Mouse (Mus musculus) mature B cell (primary cell): ENCODE results near the gene Rpl3.

ENCODE experiments used
- in situ Hi-C: fragments of 300-500 bp; cut with MboI; formaldehyde crosslinking; loops from 2 replicates; pipeline ENCODE4 v1.14.3; 2019

Gene Rpl3

GRCm38 (mm10) chr15:80035341-80035885 is 56.3 kb downstream of the Rpl3 start:
- in situ Hi-C loops: no loop called here

- in situ Hi-C loops: no loop called here
Measured at GRCm38 (mm10) chr15:80034913-80035312, 56.8 kb downstream of the Rpl3 start.

GRCm38 (mm10) chr15:80034366-80034765 is 57.3 kb downstream of the Rpl3 start:
- in situ Hi-C loops: no loop called here

GRCm38 (mm10) chr15:80031133-80031532 is 60.5 kb downstream of the Rpl3 start:
- in situ Hi-C loops: no loop called here

- in situ Hi-C loops: no loop called here
Measured at GRCm38 (mm10) chr15:80030399-80030798, 61.3 kb downstream of the Rpl3 start.

GRCm38 (mm10) chr15:80028862-80029261 is 62.8 kb downstream of the Rpl3 start:
- in situ Hi-C loops: no loop called here
